Comparison of ENCODE assay signal across 8 mouse cellular contexts in genomic region chr12:55846741-55847140, GRCm38 (mm10). TPM values are rescaled to one million over a fixed set of nuclear protein-coding genes. Genes with fewer than 3 reads are reported as not detected.
DNase-seq lines count a peak whose midpoint lies in the region; ATAC-seq and TF ChIP-seq lines count a peak whose summit lies in the region.

No protein-coding gene starts in this region.

- H3K4me1 ChIP-seq in heart, postnatal 0 days (ENCODE audit: control insufficient read depth, insufficient read depth) = no peaks in the 10 kb centered on the region
- no peaks in the 10 kb centered on the region for H3K4me1 ChIP-seq in forebrain, embryonic 14.5 days (ENCODE audit: control insufficient read depth, insufficient read depth, low read length)
- H3K4me1 ChIP-seq in midbrain, postnatal 0 days (ENCODE audit: insufficient read depth, low read length) = no peaks in the 10 kb centered on the region

- no peak overlapping the region for H3K9ac ChIP-seq in heart, postnatal 0 days (replicated peaks; ENCODE audit: low read depth, low read length)
- H3K9ac ChIP-seq in forebrain, embryonic 14.5 days (ENCODE audit: low read length) = no peak overlapping the region
- H3K9ac ChIP-seq in midbrain, postnatal 0 days (replicated peaks; ENCODE audit: low read length, poor library complexity, severe bottlenecking) = no peak overlapping the region

- no peak overlapping the region for H3K4me3 ChIP-seq in heart, postnatal 0 days (ENCODE audit: low read depth, low read length)
- no peak overlapping the region for H3K4me3 ChIP-seq in forebrain, embryonic 14.5 days (ENCODE audit: low read depth, low read length)
- H3K4me3 ChIP-seq in midbrain, postnatal 0 days (ENCODE audit: low read depth, low read length) = no peak overlapping the region

- H3K27ac ChIP-seq in heart, postnatal 0 days (ENCODE audit: low read depth) = no peak overlapping the region
- no peak overlapping the region for H3K27ac ChIP-seq in forebrain, embryonic 14.5 days (ENCODE audit: low read depth, low read length)
- no peak overlapping the region for H3K27ac ChIP-seq in midbrain, postnatal 0 days (ENCODE audit: low read depth, low read length)

- TF ChIP-seq CTCF in heart, postnatal 0 days (IDR thresholded peaks at IDR 0.05; ENCODE audit: low read depth) = peak; percentile 32
- TF ChIP-seq CTCF in midbrain, postnatal 0 days (IDR thresholded peaks at IDR 0.05) = peak; percentile 73

- peaks cover 46% of the 10 kb centered on the region for H3K36me3 ChIP-seq in heart, postnatal 0 days (replicated peaks; ENCODE audit: control insufficient read depth, insufficient read depth, low read length)
- peaks cover 42% of the 10 kb centered on the region for H3K36me3 ChIP-seq in forebrain, embryonic 14.5 days (ENCODE audit: control insufficient read depth, insufficient read depth, low read length)
- H3K36me3 ChIP-seq in midbrain, postnatal 0 days (ENCODE audit: insufficient read depth, low read length) = peaks cover 29% of the 10 kb centered on the region

- no peaks in the 10 kb centered on the region for H3K9me3 ChIP-seq in heart, postnatal 0 days (replicated peaks; ENCODE audit: control insufficient read depth, low read length)
- no peaks in the 10 kb centered on the region for H3K9me3 ChIP-seq in forebrain, embryonic 14.5 days (replicated peaks; ENCODE audit: control insufficient read depth, low read length)
- no peaks in the 10 kb centered on the region for H3K9me3 ChIP-seq in midbrain, postnatal 0 days (ENCODE audit: low read length)

- no peak for ATAC-seq in heart, postnatal 0 days (ENCODE audit: insufficient read depth, low read depth)
- ATAC-seq in forebrain, embryonic 14.5 days = 0 out of 2 replicates have a peak, but pooled peaks have one; percentile 40
- no peak for ATAC-seq in midbrain, postnatal 0 days (ENCODE audit: low FRiP score)

- 77% methylated on average over 1 of the region's 1 CpGs for WGBS in heart, postnatal 0 days
- 66% methylated on average over 1 of the region's 1 CpGs for WGBS in forebrain, embryonic 14.5 days
- 71% methylated on average over 1 of the region's 1 CpGs for WGBS in midbrain, postnatal 0 days

- H3K27me3 ChIP-seq in heart, postnatal 0 days (ENCODE audit: control insufficient read depth, insufficient read depth, low read length) = no peaks in the 10 kb centered on the region
- H3K27me3 ChIP-seq in forebrain, embryonic 14.5 days (replicated peaks; ENCODE audit: control insufficient read depth, insufficient read depth, low read length) = no peaks in the 10 kb centered on the region
- no peaks in the 10 kb centered on the region for H3K27me3 ChIP-seq in midbrain, postnatal 0 days (ENCODE audit: insufficient read depth, low read length)

- no peak for TF ChIP-seq EP300 in heart, postnatal 0 days (IDR thresholded peaks at IDR 0.05; ENCODE audit: low read depth)

- DNase-seq in heart, postnatal 0 days (ENCODE audit: low spot score) = no peak
- no peak for DNase-seq in heart, adult 9 months (ENCODE audit: low spot score in 2 of 2)
- peak; percentile 6 to 31 for DNase-seq in spleen, postnatal 36 days (ENCODE audit: low spot score in 2 of 2)
- no peak for DNase-seq in spleen, postnatal 4 days (ENCODE audit: low spot score in 2 of 2)
- peak; percentile 52 for DNase-seq in forebrain, embryonic 14.5 days (ENCODE audit: low spot score)
- DNase-seq in midbrain, postnatal 0 days (ENCODE audit: low spot score) = peak; percentile 26
- no peak for DNase-seq in yolk sac, embryonic 10.5 days (ENCODE audit: low spot score)
- no peak for DNase-seq in testis, postnatal 10 days (ENCODE audit: low spot score)

- no peak overlapping the region for H3K4me2 ChIP-seq in heart, postnatal 0 days (ENCODE audit: low read depth, low read length)
- H3K4me2 ChIP-seq in forebrain, embryonic 14.5 days (ENCODE audit: low read length) = no peak overlapping the region
- H3K4me2 ChIP-seq in midbrain, postnatal 0 days (ENCODE audit: low read depth, low read length, poor library complexity, severe bottlenecking) = no peak overlapping the region

RNA-seq across cellular contexts. Expression of gene Brms1l, which starts 10.6 kb away (rescaled TPM):
- total RNA-seq in heart, postnatal 0 days (2014; rRNA removed; ENCODE audit: low replicate concordance) = 10.2 and 19.6 TPM in 2 replicates
- 20.1 and 20.5 TPM in 2 replicates for polyA plus RNA-seq in heart, postnatal 0 days (2015; fragmentation: Nextera tagmentation; extraction: Ambion mirVana)
- polyA plus RNA-seq in forebrain, embryonic 14.5 days (2014; fragmentation: Nextera tagmentation; extraction: Ambion mirVana) = 45.1 and 47.4 TPM in 2 replicates
- 38.0 and 39.7 TPM in 2 replicates for total RNA-seq in midbrain, postnatal 0 days (2014; rRNA removed)
- polyA plus RNA-seq in midbrain, postnatal 0 days (2015; fragmentation: Nextera tagmentation; extraction: Ambion mirVana) = 38.3 and 40.5 TPM in 2 replicates

RNA-seq across cellular contexts. Expression of gene Ralgapa1, which starts 25.8 kb away (rescaled TPM):
- 50.3 and 53.1 TPM in 2 replicates for total RNA-seq in heart, postnatal 0 days (2014; rRNA removed; ENCODE audit: low replicate concordance)
- 12.4 and 12.8 TPM in 2 replicates for polyA plus RNA-seq in heart, postnatal 0 days (2015; fragmentation: Nextera tagmentation; extraction: Ambion mirVana)
- 16.6 and 22.2 TPM in 2 replicates for polyA plus RNA-seq in forebrain, embryonic 14.5 days (2014; fragmentation: Nextera tagmentation; extraction: Ambion mirVana)
- 135 and 146 TPM in 2 replicates for total RNA-seq in midbrain, postnatal 0 days (2014; rRNA removed)
- 14.4 and 18.8 TPM in 2 replicates for polyA plus RNA-seq in midbrain, postnatal 0 days (2015; fragmentation: Nextera tagmentation; extraction: Ambion mirVana)

Comparison
In these comparisons a context has a peak if more than half of its experiments do, and no peak if none do; other contexts are left out.
1. DNase-seq: peak in spleen, postnatal 36 days (2 of 2), forebrain, embryonic 14.5 days (single experiment) and midbrain, postnatal 0 days (single experiment); none in heart, postnatal 0 days (single experiment), heart, adult 9 months (0 of 2), spleen, postnatal 4 days (0 of 2), yolk sac, embryonic 10.5 days (single experiment) and testis, postnatal 10 days (single experiment).